Mouse (Mus musculus) myocyte (in vitro differentiated cells): ENCODE data around the gene Gm49027.

Experiments
- MAX ChIP-seq: IDR thresholded peaks from one replicate; pipeline ENCODE4 v1.6.1; 2011; ENCODE audit warnings: low read depth, mild to moderate bottlenecking, control low read depth
- MYOD1 ChIP-seq, 3 experiments: IDR thresholded peaks; one replicate each; pipeline ENCODE4 v1.6.1; 2011; ENCODE audit warnings: control low read depth in 2 of 3, low read depth in 2 of 3, mild to moderate bottlenecking in 2 of 3, moderate library complexity in 1 of 3; ENCODE audit not compliant: insufficient read length in 2 of 3, control insufficient read depth in 1 of 3
- MYOG ChIP-seq, 3 experiments: IDR thresholded peaks; one replicate each; pipeline ENCODE4 v1.6.1; 2011; ENCODE audit warnings: control low read depth in 2 of 3, low read depth in 2 of 3, mild to moderate bottlenecking in 2 of 3; ENCODE audit not compliant: insufficient read length in 2 of 3, control insufficient read depth in 1 of 3, insufficient read depth in 1 of 3
- POLR2A ChIP-seq: IDR thresholded peaks from one replicate; pipeline ENCODE4 v1.6.1; 2011; ENCODE audit warnings: low read depth, mild to moderate bottlenecking, control low read depth, moderate library complexity; ENCODE audit not compliant: insufficient read length
- USF1 ChIP-seq: IDR thresholded peaks from one replicate; pipeline ENCODE4 v1.6.1; 2011; ENCODE audit warnings: low read depth, mild to moderate bottlenecking, control low read depth, moderate library complexity

- TF ChIP-seq MYOD1 (IDR thresholded peaks at IDR 0.05; ENCODE audit: control insufficient read depth in 1 of 3, insufficient read length in 2 of 3, low read depth in 2 of 3), result no peak
- no peak for TF ChIP-seq POLR2A
- no peak for TF ChIP-seq MAX
- TF ChIP-seq MYOG (IDR thresholded peaks at IDR 0.05; ENCODE audit: control insufficient read depth in 1 of 3, insufficient read depth in 1 of 3, insufficient read length in 2 of 3, low read depth in 2 of 3), result no peak
- TF ChIP-seq USF1, result no peak
Observed at GRCm38 (mm10) chr5:123489112-123489785, 36.0 kb downstream of the Gm49027 start, which contains the start of the genes Lrrc43 and Il31.
